Mouse (Mus musculus): Measurements from ENCODE around the gene Rwdd4a.

DNA sequence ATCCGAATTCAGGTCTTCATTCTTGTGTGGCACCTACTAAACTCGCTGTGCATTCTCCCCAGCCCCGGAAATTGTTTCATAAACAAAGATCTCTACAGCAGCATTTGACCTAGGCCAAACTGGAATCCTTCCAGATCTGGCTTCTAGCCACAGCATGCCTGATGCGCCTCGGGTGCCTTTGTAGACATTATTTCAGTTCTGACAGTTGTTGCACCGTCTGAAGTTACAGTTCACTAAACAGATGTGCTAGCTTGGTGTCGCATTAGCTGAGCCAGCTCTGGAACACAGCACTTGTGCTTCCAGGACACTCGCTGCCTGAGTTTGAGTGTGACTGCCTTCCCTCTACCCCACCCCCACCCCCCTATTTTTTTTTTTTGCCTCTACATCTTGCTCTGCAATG is 67.2 kb downstream of the Rwdd4a start:
- TF ChIP-seq CTCF (IDR thresholded peaks at IDR 0.05; ENCODE audit: low read depth) = no peak
- TF ChIP-seq EP300 (optimal IDR thresholded peaks at IDR 0.05) = no peak

All from stomach, postnatal 0 days (tissue).